Mouse (Mus musculus) forebrain, embryonic 13.5 days (tissue): ENCODE measurements around the gene Spata45. TPM values are rescaled to one million over a fixed set of nuclear protein-coding genes. Genes with fewer than 3 reads are reported as not detected.

Experiments
- ATAC-seq: fragments of 200-750 bp; cut with Nextera tagmentation; 2 replicates; pipeline ENCODE4 v1.8.0; 2017
- H3K27ac ChIP-seq: fragments of 300-500 bp; sonication (generic); 2 replicates; pipeline ENCODE4 v1.5.1; 2015; ENCODE audit warnings: inconsistent platforms, mild to moderate bottlenecking, moderate library complexity
- H3K27me3 ChIP-seq: fragments of 300-500 bp; sonication (generic); 2 replicates; pipeline ENCODE4 v1.6.1; 2015; ENCODE audit warnings: mild to moderate bottlenecking, inconsistent platforms
- H3K36me3 ChIP-seq: fragments of 300-500 bp; sonication (generic); 2 replicates; pipeline ENCODE4 v1.6.1; 2015; ENCODE audit warnings: mild to moderate bottlenecking, inconsistent platforms; ENCODE audit not compliant: poor library complexity, severe bottlenecking
- H3K4me1 ChIP-seq: fragments of 300-500 bp; sonication (generic); 2 replicates; pipeline ENCODE4 v1.6.1; 2015; ENCODE audit warnings: inconsistent platforms
- H3K4me2 ChIP-seq: fragments of 300-500 bp; sonication (generic); 2 replicates; pipeline ENCODE4 v1.6.1; 2015; ENCODE audit warnings: inconsistent platforms, mild to moderate bottlenecking, moderate library complexity
- H3K4me3 ChIP-seq: fragments of 300-500 bp; sonication (generic); 2 replicates; pipeline ENCODE4 v1.5.1; 2015; ENCODE audit warnings: mild to moderate bottlenecking, inconsistent platforms
- H3K9ac ChIP-seq: fragments of 300-500 bp; sonication (generic); 2 replicates; pipeline ENCODE4 v1.6.1; 2015; ENCODE audit warnings: mild to moderate bottlenecking, inconsistent platforms
- H3K9me3 ChIP-seq: fragments of 300-500 bp; sonication (generic); replicated peaks from 2 replicates; pipeline ENCODE4 v1.6.1; 2016; ENCODE audit warnings: inconsistent platforms
- WGBS: fragments of 180-500 bp; shearing (Covaris S2); methylation state at CpG from one replicate; pipeline ENCODE4 v1.1.7; 2015; 5-methylcytosine and 5-hydroxymethylcytosine counted together
- polyA plus RNA-seq: library from polyadenylated mRNA; unstranded; fragments of >200 nt; fragmentation: Nextera tagmentation; extraction: Ambion mirVana; gene quantifications from 2 replicates; pipeline ENCODE4 v1.2.1, GENCODE M21; 2015

Gene Spata45
- polyA plus RNA-seq, 1 experiment from 2014 or later: not detected

- Histone ChIP-seq H3K4me2 (no peak overlapping the region), H3K9ac (no peak overlapping the region), H3K4me1 (no peaks in the 10 kb centered on the region), H3K9me3 (no peaks in the 10 kb centered on the region), H3K36me3 (peaks cover 12% of the 10 kb centered on the region), H3K4me3 (no peak overlapping the region), H3K27ac (no peak overlapping the region), H3K27me3 (no peaks in the 10 kb centered on the region)
- WGBS: 78% methylated on average over 6 of the region's 6 CpGs
- no peak for ATAC-seq
Measured at GRCm38 (mm10) chr1:191089355-191089754, 52.9 kb downstream of the Spata45 start.

DNA sequence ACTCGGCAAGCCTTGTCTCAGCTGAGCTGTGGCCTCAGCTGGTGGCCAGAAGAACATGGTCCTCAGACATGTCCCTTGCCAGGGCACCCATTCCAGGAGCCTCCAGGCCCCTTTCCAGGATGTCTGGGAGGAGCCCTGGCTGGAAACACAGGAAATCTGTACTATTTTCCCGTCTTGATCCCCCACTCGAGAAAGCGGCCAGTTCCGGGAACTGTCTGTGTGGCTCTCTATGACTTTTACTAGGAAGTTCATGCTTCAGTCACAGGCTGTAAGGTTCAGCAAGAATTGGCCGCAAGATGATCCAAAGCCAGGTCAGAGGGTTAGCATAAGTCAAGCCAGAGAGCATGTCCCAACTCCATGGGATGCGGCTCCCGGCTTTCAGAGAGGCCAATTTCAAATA lies 55.6 kb downstream of the Spata45 start:
- Histone ChIP-seq H3K27me3 (peaks cover 5% of the 10 kb centered on the region), H3K4me2 (no peak overlapping the region), H3K36me3 (no peaks in the 10 kb centered on the region), H3K9ac (no peak overlapping the region), H3K27ac (no peak overlapping the region), H3K4me3 (no peak overlapping the region), H3K9me3 (no peaks in the 10 kb centered on the region), H3K4me1 (no peaks in the 10 kb centered on the region)
- 85% methylated on average over 8 of the region's 8 CpGs for WGBS
- ATAC-seq: no peak

Other genes with a start within 250 kb of the Spata45 start
- gene Rps6kc1, start 124.9 kb upstream of the Spata45 start, polyA plus RNA-seq: 20.2 and 22.4 TPM in 2 replicates
- 58.8 and 60.2 TPM in 2 replicates for gene Angel2, start 111.5 kb upstream of the Spata45 start, polyA plus RNA-seq
- 57.6 and 62.6 TPM in 2 replicates for gene Vash2, start 57.3 kb upstream of the Spata45 start, polyA plus RNA-seq
- 6.4 and 8.0 TPM in 2 replicates for gene Flvcr1, start 10.5 kb upstream of the Spata45 start, polyA plus RNA-seq
- gene Tatdn3, start 26.3 kb downstream of the Spata45 start, polyA plus RNA-seq: 10.5 and 12.5 TPM in 2 replicates
- 19.7 and 20.8 TPM in 2 replicates for gene Nsl1, start 26.4 kb downstream of the Spata45 start, polyA plus RNA-seq
- gene Batf3, start 61.2 kb downstream of the Spata45 start, polyA plus RNA-seq: 2.1 and 2.6 TPM in 2 replicates
- gene Fam71a, start 128.2 kb downstream of the Spata45 start, polyA plus RNA-seq: not detected in 2 replicates
- 1.0 and 1.4 TPM in 2 replicates for gene Atf3, start 181.4 kb downstream of the Spata45 start, polyA plus RNA-seq